Mouse (Mus musculus) ES-E14 (cell line): ENCODE measurements around the gene Lbp. TPM values are rescaled to one million over a fixed set of nuclear protein-coding genes. Genes with fewer than 3 reads are reported as not detected.
A peak's percentile ranks its signal among the peaks of the same experiment; 100 is the strongest.

Experiments used
- DNase-seq: peaks from one replicate; pipeline ENCODE4 v3.0.0-alpha.2; 2013; ENCODE audit warnings: low read depth, low spot score
- H3K27ac ChIP-seq: 2 replicates; pipeline ENCODE4 v1.5.1; 2012; ENCODE audit warnings: low read depth, mild to moderate bottlenecking, low read length, moderate library complexity, mixed read lengths; ENCODE audit not compliant: poor library complexity, insufficient read depth, severe bottlenecking
- H3K36me3 ChIP-seq: 2 replicates; pipeline ENCODE4 v1.6.1; 2012; ENCODE audit warnings: mild to moderate bottlenecking, low read length, moderate library complexity, mixed read lengths; ENCODE audit not compliant: control insufficient read depth, poor library complexity, insufficient read depth, severe bottlenecking
- H3K4me1 ChIP-seq, 2 experiments: fragments of 150-350 bp in 1 of 2; sonication (generic) in 1 of 2; 2 replicates each; pipeline ENCODE4 v1.6.1; 2012; ENCODE audit warnings: low read length in 2 of 2, mild to moderate bottlenecking in 1 of 2, mixed read lengths in 1 of 2; ENCODE audit not compliant: control insufficient read depth in 2 of 2, insufficient read depth in 2 of 2, poor library complexity in 1 of 2
- H3K4me3 ChIP-seq, 2 experiments: fragments of 150-350 bp in 1 of 2; sonication (generic) in 1 of 2; 2 replicates each; pipeline ENCODE4 v1.5.1; 2012; ENCODE audit warnings: low read length in 2 of 2, low read depth in 1 of 2, mild to moderate bottlenecking in 1 of 2, mixed read lengths in 1 of 2; ENCODE audit not compliant: insufficient read depth in 1 of 2, poor library complexity in 1 of 2, severe bottlenecking in 1 of 2
- H3K9ac ChIP-seq: 2 replicates; pipeline ENCODE4 v1.6.1; 2012; ENCODE audit warnings: low read depth, mild to moderate bottlenecking, low read length, mixed read lengths; ENCODE audit not compliant: poor library complexity, insufficient read depth, severe bottlenecking
- H3K9me3 ChIP-seq: fragments of 150-350 bp; sonication (generic); 2 replicates; pipeline ENCODE4 v1.6.1; 2012; ENCODE audit warnings: low read depth, mild to moderate bottlenecking, low read length; ENCODE audit not compliant: control insufficient read depth, insufficient read depth
- CHD2 ChIP-seq: IDR thresholded peaks from 2 replicates; pipeline ENCODE4 v1.6.1; 2014; ENCODE audit warnings: mild to moderate bottlenecking, low read depth, low read length, inconsistent platforms
- HCFC1 ChIP-seq: IDR thresholded peaks from 2 replicates; pipeline ENCODE4 v1.6.1; 2012; ENCODE audit warnings: low read length, inconsistent platforms, borderline replicate concordance; ENCODE audit not compliant: insufficient read depth
- MAFK ChIP-seq: IDR thresholded peaks from 2 replicates; pipeline ENCODE4 v1.6.1; 2014; ENCODE audit warnings: mild to moderate bottlenecking, low read depth, low read length, inconsistent platforms; ENCODE audit not compliant: insufficient read depth
- ZC3H11A ChIP-seq: IDR thresholded peaks from 2 replicates; pipeline ENCODE4 v1.6.1; 2012; ENCODE audit warnings: low read depth, mild to moderate bottlenecking, inconsistent platforms, low read length, borderline replicate concordance
- ZNF384 ChIP-seq: IDR thresholded peaks from 2 replicates; pipeline ENCODE4 v1.6.1; 2012; ENCODE audit warnings: low read depth, low read length, inconsistent platforms
- in situ Hi-C, 2 experiments: fragments of 600-800 bp; cut with MboI; formaldehyde crosslinking; loops; one replicate each; pipeline ENCODE4 v1.15.1; 2025; ENCODE audit warnings: low sequenced_read_pairs in 2 of 2, inconsistent platforms in 1 of 2; ENCODE audit not compliant: unreplicated experiment in 2 of 2
- total RNA-seq: library from RNA; depleted of rRNA; stranded (reverse); fragments of 300-350 nt; gene quantifications from 2 replicates; pipeline ENCODE4 v1.2.3, GENCODE M21; 2012

Gene Lbp
- total RNA-seq, 1 experiment: 0.18 TPM

DNA sequence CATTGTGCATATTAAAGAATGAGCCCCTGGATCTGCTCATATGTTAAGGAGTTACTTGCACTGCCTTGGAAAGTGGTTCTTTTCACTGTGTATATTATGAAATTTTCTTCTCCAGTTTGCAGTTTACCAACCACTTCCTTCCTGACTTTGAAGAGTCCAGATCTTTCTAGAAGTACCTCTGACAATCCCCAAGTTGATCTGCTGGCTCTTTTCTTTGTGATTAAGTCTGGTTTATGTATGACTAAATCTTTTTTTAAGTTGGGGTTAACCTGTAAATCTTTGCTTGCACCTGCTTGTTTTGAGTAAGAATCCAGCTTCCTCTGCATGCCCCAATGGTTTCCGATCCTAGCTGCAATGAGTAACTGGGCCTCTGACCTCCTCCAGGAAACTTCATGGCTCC is 6.8 kb downstream of the Lbp start:
- Histone ChIP-seq H3K27ac (no peak overlapping the region), H3K4me1 (peaks cover 0 to 2% of the 10 kb centered on the region in 2 experiments; a peak in 1 of 4 replicates), H3K9ac (no peak overlapping the region), H3K36me3 (no peaks in the 10 kb centered on the region), H3K9me3 (no peaks in the 10 kb centered on the region), H3K4me3 (no peak overlapping the region)
- no peak for TF ChIP-seq MAFK
- TF ChIP-seq ZC3H11A: no peak
- TF ChIP-seq ZNF384: no peak
- TF ChIP-seq CHD2: no peak
- TF ChIP-seq HCFC1: no peak
- in situ Hi-C loops: no loop called here
- no peak for DNase-seq

DNA sequence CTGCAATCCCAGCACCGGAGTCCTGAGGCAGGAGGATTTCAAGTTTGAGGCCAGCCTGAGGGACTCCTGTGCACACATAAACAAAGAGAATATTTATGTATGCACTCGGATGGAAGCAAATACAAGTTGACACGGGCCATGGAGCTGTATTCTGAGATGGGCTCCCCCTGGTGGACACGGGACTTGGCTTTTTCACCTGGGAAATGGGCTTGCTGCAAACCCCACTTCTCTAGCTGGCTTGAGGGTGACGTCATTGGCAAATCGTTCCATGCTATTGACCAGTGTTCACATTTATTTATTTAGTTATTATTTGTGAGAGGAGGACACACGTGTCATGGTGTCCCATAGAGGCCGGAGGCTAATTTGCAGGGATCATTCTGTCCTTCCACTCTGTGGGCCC is 10.1 kb downstream of the Lbp start:
- TF ChIP-seq ZC3H11A (no peak), CHD2 (no peak), MAFK (no peak), ZNF384 (no peak), HCFC1 (no peak)
- in situ Hi-C loops: no loop called here
- Histone ChIP-seq H3K27ac (no peak overlapping the region), H3K9ac (no peak overlapping the region), H3K36me3 (no peaks in the 10 kb centered on the region), H3K4me3 (no peak overlapping the region), H3K4me1 (peaks cover 0 to 2% of the 10 kb centered on the region in 2 experiments; a peak in 1 of 4 replicates), H3K9me3 (no peaks in the 10 kb centered on the region)
- DNase-seq: peak; percentile 59

DNA sequence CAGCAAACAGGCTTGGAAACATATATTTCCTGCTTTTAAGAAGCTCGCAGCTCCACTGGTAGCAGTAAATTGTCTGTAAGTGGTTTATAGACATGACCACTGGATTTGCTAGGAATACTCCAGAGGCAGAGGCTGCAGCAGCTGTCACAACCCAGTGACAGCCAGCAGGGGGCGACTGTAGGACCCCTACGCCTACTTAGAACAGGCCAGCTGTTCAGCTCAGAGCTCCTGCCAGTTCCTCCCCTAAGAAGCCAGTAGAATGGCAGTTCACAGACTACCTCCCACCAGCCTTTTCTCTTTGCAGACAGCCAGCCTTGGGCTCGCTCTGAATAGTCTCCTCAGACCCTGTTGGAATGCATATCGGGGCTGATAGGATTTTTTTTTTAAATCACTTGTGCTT is 10.7 kb downstream of the Lbp start:
- Histone ChIP-seq H3K4me3 (no peak overlapping the region), H3K36me3 (no peaks in the 10 kb centered on the region), H3K4me1 (peaks cover 0 to 2% of the 10 kb centered on the region in 2 experiments; a peak in 1 of 4 replicates), H3K9ac (no peak overlapping the region), H3K9me3 (no peaks in the 10 kb centered on the region), H3K27ac (no peak overlapping the region)
- DNase-seq: peak; percentile 51
- in situ Hi-C loops: no loop called here
- no peak for TF ChIP-seq CHD2
- TF ChIP-seq ZC3H11A: no peak
- TF ChIP-seq HCFC1: no peak
- TF ChIP-seq MAFK: no peak
- TF ChIP-seq ZNF384: no peak

DNA sequence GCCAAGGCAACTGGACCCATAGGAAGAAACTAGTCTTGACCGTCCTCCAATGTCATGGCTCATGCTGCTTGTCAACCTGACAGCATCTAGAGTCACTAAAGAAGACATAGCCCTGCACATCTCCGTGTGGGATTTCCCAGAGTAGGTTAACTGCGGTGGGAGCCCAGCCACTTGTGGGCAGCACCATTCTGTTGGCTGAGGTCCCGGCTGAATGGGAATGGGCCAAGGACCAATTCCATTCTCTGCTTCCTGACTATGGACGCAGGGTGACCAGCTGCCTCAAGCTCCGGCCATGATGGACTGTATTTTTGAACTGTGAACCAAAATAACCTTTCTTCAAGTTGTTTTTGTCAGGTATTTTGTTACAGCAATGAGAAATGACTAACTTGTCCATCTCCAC is 15.3 kb downstream of the Lbp start:
- H3K27ac ChIP-seq: no peak overlapping the region
- H3K36me3 ChIP-seq: no peaks in the 10 kb centered on the region
- in situ Hi-C loops: no loop called here
- H3K4me1 ChIP-seq: peaks cover 0 to 2% of the 10 kb centered on the region in 2 experiments; a peak in 1 of 4 replicates
- H3K9me3 ChIP-seq: no peaks in the 10 kb centered on the region
- no peak for DNase-seq
- H3K4me3 ChIP-seq: no peak overlapping the region
- TF ChIP-seq HCFC1 (no peak), MAFK (no peak), ZC3H11A (no peak), ZNF384 (no peak), CHD2 (no peak)
- H3K9ac ChIP-seq: no peak overlapping the region

DNA sequence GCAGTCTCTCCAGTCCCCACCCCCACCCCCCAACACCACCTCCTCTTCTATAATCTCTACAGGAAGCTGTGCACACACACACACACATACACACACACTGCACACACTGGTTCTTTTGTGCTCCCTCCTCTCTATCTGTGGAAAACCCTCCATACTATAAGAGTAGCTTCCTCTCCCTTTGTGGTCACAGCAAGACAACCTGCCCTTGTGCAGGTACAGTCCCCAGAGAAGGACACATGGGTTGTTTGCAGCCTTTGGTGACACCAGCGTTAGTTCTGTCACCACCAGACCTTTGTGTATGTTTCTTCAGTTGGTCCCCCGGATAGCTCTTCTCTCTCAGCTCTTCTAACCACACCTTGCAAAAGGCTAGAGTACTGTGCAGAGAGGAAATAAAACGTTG is 16.6 kb downstream of the Lbp start:
- no peak for DNase-seq
- Histone ChIP-seq H3K36me3 (no peaks in the 10 kb centered on the region), H3K4me3 (no peak overlapping the region), H3K4me1 (peaks cover 0 to under 1% of the 10 kb centered on the region in 2 experiments; a peak in 1 of 4 replicates), H3K9ac (no peak overlapping the region), H3K9me3 (no peaks in the 10 kb centered on the region), H3K27ac (no peak overlapping the region)
- in situ Hi-C loops: no loop called here
- TF ChIP-seq HCFC1 (no peak), CHD2 (no peak), MAFK (no peak), ZNF384 (no peak), ZC3H11A (no peak)
